Mouse (Mus musculus) cerebellum, adult 2 months (tissue): Measurements from ENCODE around the gene Tmcc2. TPM values are rescaled to one million over a fixed set of nuclear protein-coding genes. Genes with fewer than 3 reads are reported as not detected.

ENCODE experiments used
- DNase-seq, 2 experiments: peaks; one replicate each; pipeline ENCODE4 v3.0.0; 2021
- H3K27ac ChIP-seq: fragments of 200-500 bp; 2 replicates; pipeline ENCODE4 v1.5.1; 2012; ENCODE audit warnings: low read length, control low read depth, inconsistent platforms; ENCODE audit not compliant: insufficient read depth
- H3K27me3 ChIP-seq: fragments of 200-500 bp; 2 replicates; pipeline ENCODE4 v1.6.1; 2012; ENCODE audit warnings: inconsistent platforms, mild to moderate bottlenecking, low read length, moderate library complexity; ENCODE audit not compliant: control insufficient read depth, insufficient read depth
- H3K4me1 ChIP-seq: fragments of 200-500 bp; 2 replicates; pipeline ENCODE4 v1.6.1; 2011; ENCODE audit warnings: low read length; ENCODE audit not compliant: control insufficient read depth, insufficient read depth
- H3K4me3 ChIP-seq: fragments of 200-500 bp; replicated peaks from 2 replicates; pipeline ENCODE3; 2011; ENCODE audit warnings: mild to moderate bottlenecking, low read depth, low read length, control low read depth; ENCODE audit not compliant: insufficient read depth
- CTCF ChIP-seq: fragments of 200-500 bp; IDR thresholded peaks from 2 replicates; pipeline ENCODE4 v1.5.1; 2011; ENCODE audit warnings: low read depth, mild to moderate bottlenecking, control low read depth, low read length, moderate library complexity, borderline replicate concordance; ENCODE audit not compliant: insufficient read depth
- POLR2A ChIP-seq: fragments of 200-500 bp; IDR thresholded peaks from 2 replicates; pipeline ENCODE4 v1.6.1; 2011; ENCODE audit warnings: low read length, control low read depth, borderline replicate concordance; ENCODE audit not compliant: insufficient read depth
- WGBS: fragments of 180-500 bp; shearing (Covaris S2); methylation state at CpG from one replicate; pipeline ENCODE4 v1.1.7; 2018; 5-methylcytosine and 5-hydroxymethylcytosine counted together
- polyA plus RNA-seq: library from polyadenylated mRNA; depleted of rRNA; stranded (reverse); fragments of >200 nt; gene quantifications from 2 replicates; pipeline ENCODE4 v1.2.3, GENCODE M21; 2012

The Tmcc2 gene
- polyA plus RNA-seq, 1 experiment = 157 TPM

- no peak overlapping the region for H3K4me3 ChIP-seq
- no peak overlapping the region; the same call in 1 of the 2 replicates for H3K27ac ChIP-seq
- peaks cover 25% of the 10 kb centered on the region for H3K4me1 ChIP-seq
- DNase-seq = no peak
- WGBS = 39% methylated on average over 3 of the region's 3 CpGs
- no peaks in the 10 kb centered on the region for H3K27me3 ChIP-seq
- no peak for TF ChIP-seq POLR2A
- TF ChIP-seq CTCF = no peak
Observed at GRCm38 (mm10) chr1:132430818-132431217, 39.7 kb upstream of the Tmcc2 start.

GRCm38 (mm10) chr1:132425600-132425999 lies 34.5 kb upstream of the Tmcc2 start:
- no peak for DNase-seq
- Histone ChIP-seq H3K27ac (no peak overlapping the region), H3K4me1 (peaks cover 10% of the 10 kb centered on the region), H3K4me3 (no peak overlapping the region), H3K27me3 (no peaks in the 10 kb centered on the region)
- TF ChIP-seq POLR2A (no peak), CTCF (no peak)

- no peak overlapping the region for H3K27ac ChIP-seq
- no peak overlapping the region for H3K4me3 ChIP-seq
- 95% methylated on average over 5 of the region's 5 CpGs for WGBS
- H3K4me1 ChIP-seq = peaks cover 10% of the 10 kb centered on the region
- TF ChIP-seq CTCF (no peak), POLR2A (no peak)
- DNase-seq = no peak
- H3K27me3 ChIP-seq = no peaks in the 10 kb centered on the region
Observed at GRCm38 (mm10) chr1:132422912-132423696, 32.0 kb upstream of the Tmcc2 start.

- Histone ChIP-seq H3K27ac (no peak overlapping the region), H3K4me3 (no peak overlapping the region), H3K27me3 (no peaks in the 10 kb centered on the region), H3K4me1 (peaks cover 7% of the 10 kb centered on the region; the same call in 1 of the 2 replicates)
- no peak for DNase-seq
- WGBS = 89% methylated on average over 7 of the region's 7 CpGs
- TF ChIP-seq CTCF = no peak
Observed at GRCm38 (mm10) chr1:132420662-132421061, 29.6 kb upstream of the Tmcc2 start.

GRCm38 (mm10) chr1:132420206-132420605 lies 29.1 kb upstream of the Tmcc2 start:
- no peak for DNase-seq
- Histone ChIP-seq H3K4me1 (peaks cover 3% of the 10 kb centered on the region; the same call in 1 of the 2 replicates), H3K4me3 (no peak overlapping the region), H3K27me3 (no peaks in the 10 kb centered on the region), H3K27ac (no peak overlapping the region)
- WGBS = 84% methylated on average over 2 of the region's 2 CpGs
- TF ChIP-seq CTCF (no peak), POLR2A (no peak)

GRCm38 (mm10) chr1:132417319-132418251 lies 26.5 kb upstream of the Tmcc2 start, which contains the start of gene Dstyk:
Dstyk (plus strand) TSS chr1:132417555.
- WGBS = 1% methylated on average over 85 of the region's 85 CpGs
- DNase-seq = peak; percentile 91 to 93
- H3K4me1 ChIP-seq = no peaks in the 10 kb centered on the region; the same call in 1 of the 2 replicates
- no peaks in the 10 kb centered on the region for H3K27me3 ChIP-seq
- H3K27ac ChIP-seq = peak within 1 kb of the TSS; percentile 52
- peak within 1 kb of the TSS; percentile 72 for H3K4me3 ChIP-seq
- TF ChIP-seq CTCF = 0 out of 2 replicates have a peak, but pooled peaks have one; percentile 8
- TF ChIP-seq POLR2A = peak; percentile 72; the same call in 1 of the 2 replicates

- TF ChIP-seq CTCF (no peak), POLR2A (no peak)
- H3K4me1 ChIP-seq = no peaks in the 10 kb centered on the region; the same call in 1 of the 2 replicates
- peak overlapping the region; percentile 72 for H3K4me3 ChIP-seq
- no peak for DNase-seq
- peak overlapping the region; percentile 8; the same call in 1 of the 2 replicates for H3K27ac ChIP-seq
- H3K27me3 ChIP-seq = no peaks in the 10 kb centered on the region
- 9% methylated on average over 6 of the region's 6 CpGs for WGBS
Observed at GRCm38 (mm10) chr1:132416943-132417290, 25.8 kb upstream of the Tmcc2 start.

- Histone ChIP-seq H3K27me3 (no peaks in the 10 kb centered on the region), H3K4me3 (no peak overlapping the region), H3K27ac (no peak overlapping the region), H3K4me1 (no peaks in the 10 kb centered on the region; the same call in 1 of the 2 replicates)
- TF ChIP-seq CTCF (no peak), POLR2A (no peak)
- no peak for DNase-seq
- WGBS = 53% methylated on average over 8 of the region's 8 CpGs
Observed at GRCm38 (mm10) chr1:132416244-132416942, 25.3 kb upstream of the Tmcc2 start.
